Mouse (Mus musculus): Measurements from ENCODE around the gene Edem1. TPM values are rescaled to one million over a fixed set of nuclear protein-coding genes. Genes with fewer than 3 reads are reported as not detected.

Gene Edem1
- total RNA-seq, 2 experiments from 2014 or later, result 16.9 to 18.6 TPM

GRCm38 (mm10) chr6:108880368-108881013, 52.0 kb downstream of the Edem1 start:
- DNase-seq, result no peak

DNA sequence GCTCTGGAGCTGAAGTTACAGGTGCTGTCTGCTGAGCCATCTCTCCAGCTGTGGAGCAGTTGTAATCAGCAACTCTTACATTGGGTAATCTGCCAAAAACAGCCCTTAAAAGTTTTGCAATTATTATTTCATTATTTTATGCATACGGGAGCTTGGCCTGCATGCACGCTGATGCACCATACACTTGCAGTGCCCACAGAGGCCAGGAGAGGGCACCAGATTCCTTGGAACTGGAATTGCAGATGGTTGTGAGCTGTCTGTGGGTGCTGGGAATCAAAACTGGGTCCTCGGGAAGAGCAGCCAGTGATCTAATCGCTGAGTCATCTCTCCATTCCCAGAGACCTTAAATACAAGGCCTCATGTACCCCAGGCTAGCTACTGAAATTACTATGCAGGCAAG, 52.6 kb downstream of the Edem1 start:
- DNase-seq, result no peak

DNA sequence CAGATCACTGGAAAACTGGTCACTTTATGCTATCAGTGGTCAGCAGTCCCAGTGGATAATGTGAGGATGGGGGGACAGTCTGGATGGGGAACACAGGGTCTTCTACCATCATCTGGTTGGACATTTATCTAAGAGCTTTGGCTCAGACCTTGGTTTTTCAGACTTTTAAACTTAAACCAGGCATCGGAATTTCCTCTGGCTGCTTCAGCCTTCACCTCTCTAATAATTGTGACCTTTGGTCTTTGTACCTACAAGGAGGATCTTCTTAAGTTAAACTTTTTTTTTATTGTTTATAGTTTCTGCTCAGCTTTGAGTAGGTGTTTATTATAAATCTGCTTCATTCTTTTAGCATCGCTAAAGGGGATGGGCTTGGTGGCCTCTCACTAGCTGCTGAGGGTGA, 55.4 kb downstream of the Edem1 start:
- DNase-seq, result no peak

- DNase-seq, result no peak
Observed at GRCm38 (mm10) chr6:108884603-108885002, 56.2 kb downstream of the Edem1 start.

DNA sequence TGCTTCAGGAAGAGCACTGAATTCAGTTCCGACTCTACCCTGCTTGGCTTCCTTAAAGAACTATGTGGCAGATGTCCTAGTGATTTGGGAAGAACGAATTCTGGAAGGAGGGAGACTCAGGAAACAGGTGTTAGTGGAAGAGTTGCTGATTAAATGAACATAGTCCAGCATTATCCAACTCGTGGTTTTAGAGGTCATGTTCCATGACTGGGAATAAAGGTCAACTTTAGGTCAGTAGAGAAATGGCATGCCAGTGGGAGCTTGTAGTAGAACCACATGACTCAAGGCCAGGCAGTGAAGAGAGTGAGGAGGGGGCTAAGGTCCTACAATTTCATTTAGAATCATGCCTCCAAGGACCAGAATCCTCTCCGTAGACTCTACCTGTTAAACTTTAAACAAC, 57.9 kb downstream of the Edem1 start:
- no peak for DNase-seq

GRCm38 (mm10) chr6:108892589-108892988, 64.1 kb downstream of the Edem1 start:
- no peak for DNase-seq

DNA sequence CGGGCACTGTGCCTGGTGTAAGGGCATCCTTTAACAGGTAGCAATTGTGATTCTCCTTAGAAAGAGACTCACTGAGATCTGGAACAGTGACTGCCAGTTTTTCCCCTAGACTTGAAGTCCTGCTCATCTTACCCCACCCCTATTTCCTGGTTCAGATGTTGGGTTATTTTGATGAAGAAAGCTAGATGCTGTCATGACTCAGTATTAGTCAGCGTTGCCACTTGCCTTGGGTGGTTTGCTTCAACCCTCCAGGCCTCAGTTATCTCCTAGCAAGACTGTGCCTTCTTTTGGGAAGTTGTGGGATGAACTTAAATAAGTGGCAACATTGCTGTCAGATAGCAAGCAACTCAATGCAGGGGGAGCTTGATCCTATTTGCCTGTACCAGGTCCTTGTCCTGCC, 66.7 kb downstream of the Edem1 start:
- no peak for DNase-seq

GRCm38 (mm10) chr6:108895976-108896375, 67.5 kb downstream of the Edem1 start:
- DNase-seq, result no peak

DNA sequence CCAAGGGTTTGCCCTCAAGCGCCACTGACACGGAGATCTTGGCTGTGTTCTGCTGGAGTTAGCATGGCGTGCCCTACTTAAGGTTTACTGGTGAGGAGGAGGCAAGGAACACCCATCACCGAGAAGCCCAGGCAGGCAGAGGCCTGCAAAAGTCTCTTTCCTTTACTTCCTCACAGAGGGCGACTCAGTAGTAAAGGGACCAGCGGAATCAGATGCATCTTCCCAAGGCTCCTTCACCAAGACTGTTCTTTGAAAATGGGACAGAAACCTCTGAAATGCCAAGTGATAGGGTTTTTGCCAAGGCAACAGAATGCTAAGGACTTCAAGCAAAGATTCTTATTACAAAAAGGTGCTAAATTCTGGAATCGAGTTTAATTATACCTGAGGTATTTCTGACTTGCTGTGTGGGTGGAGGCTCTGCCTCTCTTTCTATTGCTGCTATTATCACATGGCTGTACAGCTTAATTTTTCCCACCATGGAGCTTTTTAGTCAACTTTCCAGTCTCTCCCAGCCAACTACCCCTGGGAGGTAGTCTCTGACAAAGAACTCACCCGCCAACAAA, 68.2 kb downstream of the Edem1 start:
- DNase-seq, result no peak

- no peak for DNase-seq
Observed at GRCm38 (mm10) chr6:108899231-108899630, 70.8 kb downstream of the Edem1 start.

- DNase-seq, result no peak
Observed at GRCm38 (mm10) chr6:108902124-108902523, 73.7 kb downstream of the Edem1 start.

DNA sequence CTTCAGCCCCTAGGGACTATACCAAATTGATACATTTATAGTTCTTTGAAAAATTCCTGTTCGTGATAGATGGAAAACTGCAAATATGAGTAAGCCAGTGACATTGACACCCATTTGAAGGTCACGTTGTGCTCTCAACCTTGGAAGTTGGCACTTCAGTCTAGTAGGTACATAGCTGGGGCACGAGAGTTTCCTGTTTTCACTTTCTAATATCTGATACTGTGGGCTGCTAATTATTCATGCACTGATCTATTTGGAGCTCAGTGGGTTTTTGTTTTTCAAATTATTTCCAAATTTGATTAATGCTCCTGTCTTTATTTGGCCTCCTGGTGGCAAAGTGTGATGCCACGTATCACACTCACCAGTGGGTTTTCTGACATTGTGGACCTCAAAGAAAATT, 74.8 kb downstream of the Edem1 start:
- DNase-seq, result no peak

- DNase-seq, result no peak
Observed at GRCm38 (mm10) chr6:108906539-108906938, 78.1 kb downstream of the Edem1 start.

Other genes with a start within 250 kb of the Edem1 start
- 100 to 1,000 TPM in 1 of 2 experiments, 10 to 100 TPM in 1; 92.5 to 102 TPM for gene Bhlhe40, start 168.0 kb upstream of the Edem1 start, total RNA-seq (2021)
- 100 to 1,000 TPM; 215 to 216 TPM for gene Arl8b, start 45.5 kb upstream of the Edem1 start, total RNA-seq (2021)

Measured in layer of hippocampus, postnatal 36 days (tissue).